Mouse (Mus musculus): Measurements from ENCODE around the gene Gm2a.
A peak's percentile ranks its signal among the peaks of the same experiment; 100 is the strongest.

Gene Gm2a

GRCm38 (mm10) chr11:55133204-55133603, 35.3 kb downstream of the Gm2a start:
- DNase-seq: no peak

GRCm38 (mm10) chr11:55134407-55134806, 36.5 kb downstream of the Gm2a start:
- DNase-seq: no peak

DNA sequence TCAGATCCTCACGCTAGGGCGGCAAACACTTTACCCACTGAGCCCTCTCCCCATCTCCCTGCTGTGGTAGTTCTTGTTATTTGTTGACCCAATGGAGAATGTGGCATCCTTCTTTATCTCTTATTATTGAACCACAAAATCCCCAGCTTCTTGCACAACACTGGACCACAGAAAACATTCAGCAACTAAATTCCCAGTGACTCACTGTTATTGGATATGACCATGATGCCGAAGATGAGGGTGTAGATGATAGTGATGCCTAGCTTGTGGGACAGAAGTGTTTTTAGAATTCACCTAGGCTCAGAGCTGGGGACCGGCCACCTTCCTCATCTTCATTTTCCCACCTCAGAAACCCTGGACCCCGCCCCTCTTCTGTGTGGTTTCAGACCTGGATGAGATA, 37.0 kb downstream of the Gm2a start:
- no peak for DNase-seq

DNA sequence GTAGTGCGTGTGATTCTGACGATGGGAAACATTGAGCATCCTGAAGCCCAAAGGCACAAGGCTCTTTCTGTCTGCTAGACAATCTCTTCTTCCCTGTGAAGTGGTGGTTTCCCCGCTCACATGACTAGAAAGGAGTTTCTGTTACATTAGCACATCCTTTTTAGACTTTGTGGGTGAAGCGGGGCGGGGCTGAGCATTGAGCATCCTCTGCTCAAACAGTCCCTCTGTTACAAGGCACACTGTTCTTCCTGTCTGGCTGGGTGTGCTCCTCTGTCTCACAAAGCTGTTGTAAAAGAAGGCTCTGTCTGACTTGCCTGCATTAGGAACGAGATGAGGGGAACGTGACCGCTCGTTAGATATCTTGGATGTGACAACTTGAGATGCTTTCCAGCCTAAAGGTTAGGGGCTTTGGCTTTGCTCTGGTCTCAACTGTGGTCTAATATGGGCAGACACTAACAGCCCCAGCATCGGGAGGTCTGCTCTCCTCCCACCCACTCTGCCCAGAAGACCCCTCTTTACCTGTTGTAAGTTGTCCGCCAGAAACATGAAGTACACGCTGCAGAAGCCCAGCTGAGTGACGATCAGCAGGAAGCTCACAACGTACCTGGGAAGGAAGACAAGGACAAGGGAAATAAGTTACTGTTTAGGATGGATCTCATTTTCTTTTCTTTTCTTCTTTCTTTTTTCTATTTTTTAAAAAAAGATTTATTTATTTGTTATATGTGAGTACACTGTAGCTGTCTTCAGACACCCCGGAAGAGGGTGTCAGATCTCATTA, 39.0 kb downstream of the Gm2a start:
- DNase-seq: no peak

DNA sequence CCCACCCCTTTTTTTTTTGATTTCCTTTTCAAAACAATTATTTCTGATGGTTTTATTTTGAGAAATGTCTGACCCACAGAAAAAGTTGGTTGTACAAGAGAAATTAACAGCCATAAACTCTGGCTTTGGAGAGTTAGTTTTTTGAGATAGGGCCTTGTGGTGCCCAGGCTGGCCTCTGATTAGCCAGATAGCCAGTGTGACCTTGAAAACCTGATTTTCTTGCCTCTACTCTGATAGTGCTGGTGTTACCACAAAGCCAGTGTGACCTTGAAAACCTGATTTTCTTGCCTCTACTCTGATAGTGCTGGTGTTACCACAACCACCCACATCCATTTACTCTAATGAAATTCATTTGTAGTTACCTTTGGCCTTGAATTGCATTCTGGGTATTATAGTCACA, 39.7 kb downstream of the Gm2a start:
- no peak for DNase-seq

GRCm38 (mm10) chr11:55141502-55141901, 43.6 kb downstream of the Gm2a start:
- no peak for DNase-seq

DNA sequence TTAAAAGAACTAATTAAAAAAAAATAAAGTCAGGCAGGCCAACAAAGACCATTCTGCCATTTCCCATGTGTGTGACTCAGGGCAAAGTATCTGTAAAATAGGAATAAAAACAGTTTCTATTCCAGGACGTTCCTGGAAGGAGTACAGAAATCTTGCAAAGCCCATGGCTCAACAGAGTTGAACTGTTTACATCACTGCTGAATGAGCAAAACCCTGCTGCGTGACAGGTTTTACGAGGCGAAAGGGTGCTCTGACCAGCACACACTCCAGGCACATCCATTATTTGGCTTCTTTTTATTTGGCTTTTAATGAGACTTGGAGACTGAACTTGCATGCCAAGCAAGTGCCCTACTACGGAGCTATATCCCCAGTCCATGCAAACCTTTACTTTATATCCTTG, 46.1 kb downstream of the Gm2a start:
- DNase-seq: no peak

DNA sequence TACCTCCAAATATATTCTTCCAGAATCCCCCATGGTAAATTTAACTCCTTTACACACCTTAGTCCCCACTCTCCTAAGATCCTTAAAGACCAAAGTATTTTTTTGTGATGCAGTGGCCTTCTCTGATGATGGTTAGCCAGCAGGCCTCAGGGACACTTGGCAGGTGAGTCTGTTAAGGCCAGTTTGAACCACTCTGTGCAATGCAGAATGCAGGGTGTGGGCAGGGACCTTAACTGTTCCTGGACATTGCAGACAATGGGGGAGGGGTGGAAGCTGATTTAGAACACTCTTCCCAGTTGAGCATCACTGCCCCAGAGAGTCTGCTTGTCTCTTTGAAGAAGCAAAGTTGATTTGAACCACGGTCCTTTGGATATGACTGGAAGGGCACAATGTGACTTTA, 48.9 kb downstream of the Gm2a start:
- no peak for DNase-seq

GRCm38 (mm10) chr11:55147423-55147822, 49.5 kb downstream of the Gm2a start:
- DNase-seq: no peak

- DNase-seq: no peak
Measured at GRCm38 (mm10) chr11:55148461-55148860, 50.5 kb downstream of the Gm2a start.

GRCm38 (mm10) chr11:55151608-55152007, 53.7 kb downstream of the Gm2a start, which contains the start of gene Slc36a3:
Slc36a3 (minus strand) TSS chr11:55151708.
- no peak for DNase-seq

DNA sequence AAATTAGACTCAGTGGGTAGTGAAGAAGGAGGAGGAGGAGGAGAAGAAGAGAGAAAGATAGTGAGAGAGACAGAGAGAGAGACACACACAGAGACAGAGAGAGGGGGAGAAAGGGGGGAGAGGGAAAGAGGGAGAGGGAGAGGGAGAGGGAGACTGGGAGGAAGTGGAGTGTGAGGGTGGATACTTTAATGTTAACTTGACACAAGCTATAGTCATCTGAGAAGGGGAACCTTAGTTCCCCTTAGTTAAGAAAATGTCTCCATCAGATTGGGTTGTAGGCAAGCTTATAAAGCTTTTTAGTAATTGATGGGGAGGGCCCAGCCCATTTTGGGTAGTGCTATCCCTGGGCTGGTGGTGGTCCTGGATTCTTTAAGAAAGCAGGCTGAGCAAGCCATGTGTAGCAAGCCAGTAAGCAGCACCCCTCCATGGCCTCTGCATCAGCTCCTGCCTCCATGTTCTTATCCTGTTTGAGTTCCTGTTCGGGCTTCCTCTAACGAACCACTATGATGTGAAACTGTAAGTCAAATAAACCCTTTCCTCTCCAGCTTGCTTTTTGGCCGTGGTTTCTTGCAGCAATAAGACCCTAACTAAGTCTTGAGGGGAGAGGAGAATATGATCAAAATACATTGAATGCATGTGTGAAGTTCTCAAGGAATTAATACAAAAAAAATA, 56.6 kb downstream of the Gm2a start:
- no peak for DNase-seq

DNA sequence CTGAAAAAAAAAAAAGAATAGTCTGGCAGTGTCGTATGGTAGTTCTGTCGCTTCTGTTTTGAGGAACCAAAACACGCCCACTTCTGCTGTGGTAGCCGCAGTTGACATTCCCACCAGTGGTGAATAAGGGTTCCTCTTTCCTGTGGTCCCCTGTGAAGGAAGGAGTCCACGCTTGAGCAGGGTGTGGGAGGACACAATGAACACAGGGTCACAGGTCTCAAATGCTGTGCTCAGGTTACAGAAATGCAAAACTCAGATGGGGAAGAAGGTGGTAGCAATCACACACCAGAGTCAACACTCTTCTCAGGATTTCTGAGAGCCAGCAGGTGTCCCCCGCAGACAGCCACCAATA, 57.1 kb downstream of the Gm2a start:
- no peak for DNase-seq

GRCm38 (mm10) chr11:55158785-55159359, 61.0 kb downstream of the Gm2a start:
- peak; percentile 68 for DNase-seq
